Mouse (Mus musculus): Measurements from ENCODE around the gene Kremen2. TPM values are rescaled to one million over a fixed set of nuclear protein-coding genes. Genes with fewer than 3 reads are reported as not detected.
"Not testable (repeated sequence)": the region's sequence is repeated elsewhere in the genome, so short reads cannot be mapped to it uniquely, and the experiment has no call there.

Gene Kremen2
- not detected for total RNA-seq (2022)

DNA sequence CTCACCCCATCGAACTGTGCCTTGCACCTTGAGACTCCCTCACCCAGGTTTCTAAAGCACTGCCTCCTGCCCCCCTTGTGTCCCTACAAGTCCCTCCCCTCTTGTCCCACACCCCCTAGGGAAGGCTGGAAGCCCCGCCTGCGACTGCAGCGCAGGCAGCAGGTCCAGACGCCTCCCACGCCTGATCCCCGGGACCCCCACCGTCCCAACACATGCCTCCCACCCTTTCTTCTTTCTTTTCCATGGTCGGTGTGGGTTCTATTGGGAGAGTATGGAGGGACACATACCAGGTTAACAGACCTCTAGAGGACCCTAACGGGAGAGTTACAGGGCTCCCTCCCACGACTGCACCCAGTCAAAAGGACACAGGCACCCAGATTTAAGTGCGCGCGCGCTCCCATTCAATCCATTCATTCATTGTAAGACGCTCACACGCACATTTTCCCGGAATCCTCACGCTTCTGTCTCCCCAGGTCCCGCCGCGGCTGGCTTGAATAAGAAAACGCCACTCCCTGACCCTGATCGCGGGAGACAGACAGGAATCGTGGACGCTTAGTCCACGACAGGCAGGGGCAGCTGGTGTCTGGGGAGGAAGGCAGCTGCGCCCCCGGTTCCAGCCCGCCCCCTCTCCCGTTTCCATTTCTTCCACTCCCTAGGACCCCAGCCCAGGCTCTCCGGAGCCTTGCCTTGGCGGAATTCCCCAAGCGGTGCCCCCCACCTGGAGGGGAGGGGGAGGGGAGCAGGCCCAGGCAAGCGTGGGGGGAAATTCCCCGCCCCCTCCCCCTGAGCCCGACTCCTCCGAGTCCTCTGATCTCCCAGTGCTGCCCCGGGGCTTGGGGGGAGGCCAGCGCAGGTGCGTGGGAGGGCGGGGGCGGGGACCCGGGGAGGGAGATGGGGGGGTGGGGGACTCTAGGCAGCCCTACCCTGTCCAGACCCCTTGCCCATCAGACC, at the start of gene Kremen2:
Gene Kremen2 (minus strand): TSS at position 533 of the 951 bp plus-strand sequence.
- no peak for DNase-seq (ENCODE audit: low spot score in 2 of 2)

DNA sequence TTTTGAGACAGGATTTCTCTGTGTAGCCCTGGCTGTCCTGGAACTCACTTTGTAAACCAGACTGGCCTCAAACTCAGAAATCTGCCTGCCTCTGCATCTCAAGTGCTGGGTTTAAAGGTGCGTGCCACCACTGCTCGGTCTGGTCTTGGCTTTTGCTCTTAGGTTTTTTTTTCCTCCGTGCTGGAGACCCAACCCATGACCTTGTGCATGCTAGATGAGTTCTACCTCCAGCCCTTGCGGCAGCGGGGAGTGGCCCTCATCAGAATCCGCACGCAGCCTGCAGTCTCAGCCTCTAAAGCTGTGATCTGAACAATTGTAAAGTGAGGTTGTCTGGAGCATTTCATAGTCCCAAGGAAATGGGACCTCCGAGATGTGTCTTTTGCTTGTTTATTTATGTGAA, 49.7 kb upstream of the Kremen2 start:
- no peak for DNase-seq (ENCODE audit: low spot score in 2 of 2)

DNA sequence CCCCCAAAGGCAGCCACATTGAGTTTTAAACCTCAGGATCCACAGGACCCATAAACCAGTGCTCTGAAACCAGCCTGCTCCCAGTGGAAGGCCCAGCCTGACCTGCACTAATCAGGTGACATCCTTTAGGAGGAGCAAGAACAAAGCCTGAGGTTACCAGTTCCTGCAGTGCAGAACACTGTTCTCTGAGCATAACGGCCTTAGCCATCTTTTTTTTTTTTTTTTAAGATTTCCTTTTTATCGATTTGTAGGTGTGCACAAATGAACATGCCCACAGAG, 45.4 kb upstream of the Kremen2 start:
- no peak for DNase-seq (ENCODE audit: low spot score in 2 of 2)

DNA sequence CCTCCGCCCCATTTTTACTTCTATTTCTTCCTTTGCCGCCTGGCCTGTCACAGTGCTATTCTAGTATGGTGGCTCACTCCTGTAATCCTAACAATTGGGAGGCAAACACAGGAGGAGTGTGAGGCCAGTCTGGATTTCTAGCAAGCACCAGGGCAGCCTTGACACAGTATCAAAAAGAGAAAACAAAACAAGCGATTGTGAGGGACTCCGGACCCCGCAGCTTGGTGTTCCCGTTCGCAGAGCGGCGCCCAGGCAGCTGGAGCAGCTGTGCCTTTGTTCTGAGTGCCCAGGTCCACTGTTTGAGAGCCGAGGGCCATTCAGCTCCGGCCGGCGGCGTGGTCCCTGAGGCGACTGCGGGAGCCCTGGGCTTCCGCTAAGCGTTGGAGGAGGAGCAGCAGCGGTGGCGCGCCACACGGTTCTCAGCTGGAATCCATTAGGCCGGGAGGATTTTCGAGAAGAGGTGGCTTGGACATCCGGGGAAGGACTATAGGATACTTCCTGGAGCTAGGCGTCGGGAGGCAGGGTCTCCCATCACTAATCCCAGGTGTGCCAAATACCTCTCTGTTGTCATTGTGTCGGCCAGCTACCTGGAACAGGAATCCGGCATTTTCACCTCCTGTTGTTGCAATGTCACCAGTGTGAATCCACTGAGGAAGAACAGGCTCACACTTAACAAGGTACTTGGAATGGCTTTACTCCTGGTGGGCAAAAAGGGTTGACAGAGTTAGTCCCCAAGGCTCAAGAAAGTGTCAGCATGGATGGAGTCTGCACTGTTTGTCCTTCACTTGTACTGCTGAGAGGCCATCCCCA, 44.8 kb upstream of the Kremen2 start, which contains the start of gene Srrm2:
Gene Srrm2 (plus strand): TSS at position 264 of the 810 bp plus-strand sequence.
- no peak for DNase-seq (ENCODE audit: low spot score in 2 of 2)

DNA sequence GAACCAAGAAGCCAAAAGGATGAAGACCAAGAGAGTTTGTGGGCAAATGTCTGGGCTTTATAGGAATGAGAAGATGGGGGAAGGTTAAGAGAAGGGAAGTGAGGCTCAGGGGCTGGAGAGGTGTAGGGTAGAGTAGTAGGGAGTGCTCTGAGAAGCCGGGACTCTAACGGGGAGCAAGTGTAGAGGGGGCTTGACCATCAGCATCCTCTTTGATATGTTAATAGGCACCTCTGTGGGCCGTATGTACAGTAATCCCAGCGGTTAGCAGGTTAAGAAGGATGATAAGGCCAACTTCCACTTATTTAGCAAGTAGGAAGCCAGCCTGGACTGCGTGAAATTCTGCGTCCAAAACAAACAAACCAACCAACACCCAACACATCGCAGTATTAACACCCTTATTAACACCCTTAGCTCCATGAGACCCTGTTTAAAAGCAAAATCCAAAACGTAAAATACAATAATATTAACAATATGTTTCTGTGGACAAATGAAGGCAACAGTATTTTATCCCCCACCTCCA, 44.2 kb upstream of the Kremen2 start:
- no peak for DNase-seq (ENCODE audit: low spot score in 2 of 2)

DNA sequence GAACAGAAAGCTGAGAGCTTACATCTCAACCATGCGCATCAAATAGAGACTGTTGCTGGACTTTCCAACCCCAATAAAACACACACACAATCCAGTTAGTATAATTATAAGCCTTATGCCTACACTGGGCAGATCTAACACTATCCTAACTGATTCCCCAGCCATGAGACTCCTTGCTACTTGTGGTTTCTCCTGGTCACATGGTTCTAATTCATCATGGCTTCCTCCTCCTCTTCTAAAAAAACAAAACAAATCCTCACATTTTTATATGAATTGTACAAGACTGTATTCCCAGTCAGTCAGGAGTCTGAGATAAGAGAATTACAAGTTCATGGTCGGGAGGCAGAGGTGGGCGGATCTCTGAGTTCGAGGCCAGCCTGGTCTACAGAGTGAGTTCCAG, 43.3 kb upstream of the Kremen2 start:
- no peak for DNase-seq (ENCODE audit: low spot score in 2 of 2)

DNA sequence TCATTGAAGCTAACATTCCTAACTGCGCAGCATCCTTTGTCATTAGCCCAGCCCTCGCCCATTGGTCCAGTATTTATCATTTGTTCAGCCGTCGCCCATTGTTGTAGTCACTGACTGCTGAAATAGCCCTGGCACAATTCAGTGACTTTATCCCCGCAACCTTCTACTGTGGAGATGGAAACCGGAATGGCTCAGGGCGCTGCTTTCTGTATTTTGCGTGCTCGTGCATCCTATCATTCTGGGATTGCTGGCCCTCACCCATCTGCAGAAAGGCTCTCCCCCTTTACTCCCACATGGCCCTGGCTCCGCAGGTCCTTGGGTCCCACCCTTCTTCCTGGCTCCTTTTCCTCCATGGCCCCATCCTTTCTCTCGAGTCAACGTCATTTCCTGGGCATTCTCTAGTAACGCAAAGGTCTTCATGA, 40.9 kb upstream of the Kremen2 start:
- no peak for DNase-seq (ENCODE audit: low spot score in 2 of 2)

DNA sequence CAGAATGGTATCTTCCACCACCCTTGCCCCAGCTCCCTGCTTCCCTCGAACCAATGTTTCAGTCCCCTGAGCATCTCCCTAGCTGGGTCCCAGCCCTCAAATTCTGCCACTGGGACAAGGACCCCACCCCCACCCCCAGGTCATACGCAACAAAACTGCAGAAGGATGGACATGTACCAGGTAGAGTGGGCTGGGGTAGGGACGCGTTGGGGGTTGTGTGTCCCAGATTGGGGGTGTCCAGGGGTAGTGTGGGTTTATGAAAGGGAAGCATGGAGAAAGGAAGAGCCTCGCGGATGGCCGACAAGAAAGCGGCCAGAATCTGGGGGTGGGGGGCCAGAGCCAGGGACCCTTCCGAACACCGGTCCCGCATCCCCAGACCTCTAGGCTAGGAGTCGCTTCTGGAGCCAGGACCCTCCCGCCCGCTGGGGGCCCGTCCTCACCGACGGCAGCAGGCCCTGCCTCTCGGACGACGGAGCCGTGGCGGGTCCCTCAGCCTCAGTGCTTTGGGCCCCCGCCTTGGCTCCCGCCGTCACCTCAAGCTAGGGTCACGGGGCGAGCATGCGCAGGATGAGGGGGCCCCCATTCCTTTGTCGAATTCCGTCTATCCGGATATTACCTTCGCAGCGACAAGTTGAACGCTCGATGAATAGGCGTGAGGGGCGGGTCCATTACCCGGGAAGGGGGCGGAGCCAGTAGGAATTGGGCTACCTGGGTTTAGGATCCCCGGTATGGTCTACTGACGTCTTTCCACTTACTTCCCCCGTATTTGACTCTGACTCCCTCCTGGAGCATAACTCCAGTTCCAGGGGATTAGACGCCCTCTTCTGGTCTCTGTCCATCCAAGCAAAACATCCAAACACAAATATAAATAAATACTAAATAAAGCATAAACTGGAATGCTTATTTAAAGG, 40.2 kb upstream of the Kremen2 start, which contains the start of gene Flywch2:
Gene Flywch2 (minus strand): TSS at position 521 of the 911 bp plus-strand sequence.
- DNase-seq (ENCODE audit: low spot score in 2 of 2), result peak; percentile 25 to 44

DNA sequence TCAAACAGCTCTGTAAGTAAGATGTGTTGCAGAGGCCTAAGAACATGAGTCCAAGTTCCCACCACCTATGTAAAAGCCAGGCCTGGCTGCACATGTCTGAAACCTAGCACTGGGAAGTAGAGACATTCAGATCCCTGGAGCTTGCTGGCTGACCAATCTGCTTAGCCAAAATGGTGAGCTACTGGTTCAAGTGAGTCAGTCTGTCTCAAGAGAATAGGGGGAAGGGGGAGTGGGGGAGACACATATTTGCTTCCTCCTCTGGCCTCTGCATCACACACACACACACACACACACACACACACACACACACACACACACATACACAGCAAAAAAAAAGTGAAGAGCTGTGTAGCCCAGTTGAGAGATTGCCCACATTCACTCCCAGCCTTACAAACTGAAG, 37.7 kb upstream of the Kremen2 start:
- no peak for DNase-seq (ENCODE audit: low spot score in 2 of 2)

DNA sequence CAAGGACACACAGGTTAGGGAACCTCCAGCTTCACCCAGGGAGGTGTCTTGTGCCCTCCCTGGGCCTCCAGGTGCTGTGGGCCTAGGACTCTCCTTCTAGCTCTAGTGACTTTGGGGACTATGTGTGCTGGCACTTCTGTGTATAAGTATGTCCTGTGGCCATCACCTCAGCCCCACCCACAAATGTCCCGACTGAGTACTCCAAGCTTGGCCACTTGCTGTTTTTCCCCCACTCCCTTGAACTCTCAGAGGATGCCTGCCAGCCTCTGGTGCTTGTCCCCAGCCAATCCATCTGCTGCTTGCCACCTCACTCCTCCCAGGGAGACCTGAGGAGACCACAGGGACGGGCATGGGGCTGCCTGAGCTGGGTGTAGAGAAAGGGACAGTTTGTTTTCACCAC, 32.8 kb upstream of the Kremen2 start:
- no peak for DNase-seq (ENCODE audit: low spot score in 2 of 2)

DNA sequence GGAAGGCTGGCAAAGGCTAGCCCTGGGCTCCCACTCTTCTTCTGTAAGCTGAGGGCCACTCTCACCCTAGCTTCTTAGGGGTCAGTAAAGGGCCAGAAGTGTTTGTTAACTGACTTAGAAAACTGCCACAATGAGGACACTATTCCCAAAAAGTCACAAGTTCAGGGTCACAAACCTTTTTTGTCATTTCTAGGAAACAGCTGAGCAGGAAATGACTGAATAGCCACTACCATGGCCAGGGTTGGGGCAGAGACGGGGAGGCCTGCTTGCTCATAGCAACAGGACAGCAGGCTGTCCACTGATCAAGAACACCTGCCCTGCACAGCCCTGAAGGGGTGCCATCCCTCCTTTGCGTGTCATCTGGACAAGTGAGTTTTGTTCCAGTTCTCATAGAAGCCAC, 31.5 kb upstream of the Kremen2 start:
- DNase-seq (ENCODE audit: low spot score in 2 of 2), result no peak

DNA sequence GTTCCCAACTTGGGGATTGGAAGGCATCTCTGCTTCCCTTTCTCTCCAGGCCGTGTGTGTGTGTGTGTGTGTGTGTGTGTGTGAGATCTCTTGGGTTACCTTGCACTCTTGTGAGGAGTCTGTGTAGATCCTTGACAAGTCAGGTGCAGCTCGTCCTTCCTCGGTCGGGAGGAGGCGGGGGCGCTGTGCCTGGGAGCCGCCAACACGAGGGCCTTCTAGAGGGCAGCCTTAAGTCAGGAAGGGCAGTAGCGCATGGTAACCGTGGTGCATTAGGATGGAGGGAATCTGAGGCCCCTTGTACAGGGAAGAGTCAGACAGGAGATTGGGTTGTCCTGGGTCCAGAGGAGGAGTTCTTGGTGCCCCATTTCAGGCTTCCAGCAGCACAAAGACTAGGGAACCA, 30.6 kb upstream of the Kremen2 start:
- DNase-seq (ENCODE audit: low spot score in 2 of 2), result no peak

DNA sequence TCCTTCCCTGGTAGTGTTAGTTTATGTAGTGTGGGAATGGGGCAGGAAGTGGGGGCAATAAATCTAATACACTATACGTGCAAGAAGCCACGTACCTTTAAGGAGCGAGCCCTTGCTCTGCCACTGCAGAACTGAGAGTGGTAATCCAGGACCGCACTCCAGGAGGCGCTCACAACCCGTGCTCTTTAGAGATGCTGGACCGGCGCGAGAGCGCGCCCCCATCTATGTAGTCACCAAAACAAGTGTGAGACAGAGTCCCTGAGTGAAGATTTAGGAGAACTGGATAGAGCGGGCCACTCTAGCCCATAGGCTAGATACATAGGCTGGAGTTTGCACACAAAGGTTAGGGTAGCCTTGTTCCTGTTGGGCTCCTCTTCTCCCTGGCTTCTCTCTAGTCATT, 28.5 kb upstream of the Kremen2 start:
- DNase-seq (ENCODE audit: low spot score in 2 of 2), result peak; percentile 65 to 71

DNA sequence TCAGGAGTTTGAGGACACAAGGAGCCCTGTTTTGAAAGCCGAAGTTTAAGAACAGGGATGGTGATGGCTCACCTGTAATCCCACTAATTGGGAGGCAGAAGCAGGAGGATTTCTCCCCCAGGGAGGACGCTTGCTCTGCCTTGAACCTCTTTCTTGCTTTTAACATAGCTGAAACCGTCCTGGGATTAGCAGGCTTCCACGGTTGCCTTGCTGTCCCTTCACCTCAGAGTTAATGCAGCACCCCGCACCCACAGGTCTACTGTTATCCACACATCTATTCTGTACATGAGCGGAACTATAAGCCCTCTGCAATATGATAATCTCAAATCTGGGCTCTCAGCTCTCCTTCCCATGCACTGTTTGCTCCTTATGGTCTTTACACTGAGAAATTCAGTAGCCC, 28.0 kb upstream of the Kremen2 start:
- DNase-seq (ENCODE audit: low spot score in 2 of 2), result no peak

DNA sequence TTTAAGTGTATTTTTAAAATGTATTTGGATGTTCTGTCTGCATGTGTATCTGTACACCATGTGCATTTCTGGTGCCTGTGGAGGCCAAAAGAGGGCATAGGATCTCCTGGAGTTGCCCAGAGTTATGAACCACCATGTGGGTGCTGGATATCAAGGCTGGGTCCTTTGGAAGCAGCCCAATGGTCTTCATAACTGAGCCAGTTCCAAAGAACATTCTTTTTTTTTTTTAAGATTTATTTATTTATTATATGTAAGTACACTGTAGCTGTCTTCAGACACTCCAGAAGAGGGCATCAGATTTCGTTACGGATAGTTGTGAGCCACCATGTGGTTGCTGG, 26.6 kb upstream of the Kremen2 start:
- DNase-seq (ENCODE audit: low spot score in 2 of 2), result not testable (repeated sequence)

DNA sequence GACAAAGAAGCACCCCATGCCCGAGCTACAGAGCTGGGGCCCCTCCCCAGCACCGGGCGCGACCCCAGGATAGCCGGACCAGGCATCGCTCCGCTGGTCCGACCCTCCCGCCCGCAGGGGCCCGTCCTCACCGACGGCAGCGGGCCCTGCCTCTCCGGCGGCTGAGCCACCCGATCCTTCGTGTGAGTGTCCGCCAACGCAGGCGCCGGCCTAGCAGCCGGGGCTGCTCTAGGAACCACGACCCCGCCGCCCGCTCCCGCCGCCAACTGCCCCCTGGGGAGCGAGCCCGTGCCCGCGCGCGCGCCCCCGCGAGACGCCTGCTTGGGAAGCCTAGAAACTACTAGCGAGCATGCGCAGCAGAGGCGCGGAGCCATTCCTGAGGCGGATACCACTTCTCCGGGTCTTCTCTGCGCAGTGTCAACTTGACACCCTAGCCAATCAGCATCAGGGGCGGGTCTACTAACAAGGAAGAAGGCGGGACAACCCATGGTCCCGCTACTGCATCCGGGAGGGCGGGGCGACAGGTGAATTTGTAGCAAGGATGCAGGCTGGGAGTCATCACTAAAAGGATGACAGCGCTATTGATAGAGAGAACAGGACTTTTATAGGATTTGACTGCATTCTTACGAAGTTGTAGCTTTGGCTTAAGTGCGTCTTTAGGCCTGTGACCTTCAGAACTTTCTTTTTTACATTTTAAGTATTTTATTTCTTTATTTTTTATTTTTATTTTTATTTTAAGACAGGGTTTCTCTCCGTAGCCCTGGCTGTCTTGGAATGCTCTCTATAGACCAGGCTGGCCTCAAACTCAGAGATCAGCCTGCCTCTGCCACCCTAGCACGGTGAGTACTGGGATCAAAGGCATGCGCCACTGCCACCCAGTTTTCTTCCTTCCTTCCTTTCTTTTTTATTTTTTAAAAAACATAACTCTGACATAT, 25.9 kb upstream of the Kremen2 start, which contains the start of gene Flywch1:
Gene Flywch1 (minus strand): TSS at position 319 of the 935 bp plus-strand sequence.
- peak; percentile 95 to 98 for DNase-seq (ENCODE audit: low spot score in 2 of 2)

DNA sequence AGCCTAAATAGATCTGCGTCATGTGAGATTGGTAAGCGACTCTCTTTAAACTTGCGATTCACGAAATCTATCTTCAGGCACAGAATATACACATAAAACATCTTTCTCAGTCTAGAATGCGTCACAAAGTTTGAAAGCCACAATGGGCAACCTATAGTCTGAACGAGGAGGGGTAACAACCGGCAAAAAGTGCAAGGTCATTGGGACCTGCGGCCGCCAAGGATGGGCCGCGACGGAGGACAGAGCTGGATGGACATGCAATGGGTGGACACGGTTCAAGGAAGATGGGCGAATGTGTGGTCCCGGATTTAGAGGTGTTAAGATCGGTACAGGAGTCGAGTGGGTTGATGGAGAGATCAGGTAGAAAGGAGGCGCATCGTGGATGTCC, 25.3 kb upstream of the Kremen2 start:
- no peak for DNase-seq (ENCODE audit: low spot score in 2 of 2)

DNA sequence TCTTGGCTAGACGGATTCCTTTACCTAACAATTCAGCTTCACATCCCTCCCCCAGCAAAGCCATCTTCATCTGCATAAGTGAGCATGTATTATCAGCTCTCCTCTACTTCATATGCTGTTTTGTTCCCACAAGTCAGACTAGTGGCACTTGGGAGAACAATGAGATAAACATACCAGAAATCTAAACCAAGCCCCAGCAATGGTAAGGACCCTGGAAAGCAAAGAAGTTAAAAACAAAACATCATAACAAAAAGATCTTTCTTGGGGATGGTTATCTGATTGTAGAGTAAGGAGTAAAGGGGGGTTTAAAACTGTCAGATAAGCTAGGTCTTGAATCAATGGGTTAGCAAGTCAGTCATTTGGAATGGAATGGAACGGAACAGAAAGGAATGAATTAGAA, 24.9 kb upstream of the Kremen2 start:
- no peak for DNase-seq (ENCODE audit: low spot score in 2 of 2)

DNA sequence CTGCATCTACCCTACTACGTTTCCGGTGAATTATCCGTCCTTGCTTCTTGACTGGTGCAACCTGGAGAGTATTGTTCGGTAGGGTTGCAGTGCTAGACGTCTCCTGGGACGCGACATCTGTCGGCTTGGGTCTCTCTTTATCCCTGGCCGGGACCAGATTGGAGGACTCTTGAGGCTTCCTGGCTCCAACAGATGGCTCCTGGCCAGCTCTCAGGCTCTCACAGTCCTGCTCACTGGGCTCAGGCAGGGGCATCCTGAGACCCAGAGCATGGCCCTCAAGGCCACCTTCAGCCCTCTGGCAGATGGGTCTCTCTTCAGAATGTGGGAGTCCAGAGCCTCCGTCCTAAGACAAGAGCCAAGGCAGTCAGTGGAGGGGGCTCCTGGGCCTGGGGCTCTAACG, 17.3 kb upstream of the Kremen2 start:
- no peak for DNase-seq (ENCODE audit: low spot score in 2 of 2)

DNA sequence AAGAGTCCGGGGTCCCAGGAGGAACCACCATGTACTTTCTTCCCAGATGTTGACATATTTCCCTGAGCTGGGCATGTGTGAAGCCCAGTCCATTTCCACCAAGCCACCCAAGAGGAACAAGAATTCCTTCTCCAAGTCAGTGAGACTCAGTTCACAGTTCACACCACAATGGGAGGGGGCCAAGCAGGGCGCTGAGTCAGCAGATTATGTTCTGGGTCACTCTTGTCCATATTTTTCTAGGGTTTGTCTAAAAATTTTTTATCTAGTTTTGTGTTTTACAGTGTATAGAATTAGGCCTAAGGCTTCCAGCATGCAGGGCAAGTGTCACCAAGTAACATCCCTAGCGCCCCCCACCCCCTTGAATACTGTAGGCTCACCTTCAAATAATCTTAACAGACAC, 15.5 kb upstream of the Kremen2 start:
- DNase-seq (ENCODE audit: low spot score in 2 of 2), result no peak
